Mouse (Mus musculus) urinary bladder, adult 2 months (tissue): ENCODE results near the gene Filip1. TPM values are rescaled to one million over a fixed set of nuclear protein-coding genes. Genes with fewer than 3 reads are reported as not detected.

Source experiments
- DNase-seq: peaks from one replicate; pipeline ENCODE4 v3.0.0; 2022; ENCODE audit warnings: low spot score
- polyA plus RNA-seq: library from polyadenylated mRNA; depleted of rRNA; stranded (reverse); fragments of >200 nt; gene quantifications from 2 replicates; pipeline ENCODE4 v1.2.3, GENCODE M21; 2012; rRNA removed

The Filip1 gene
- polyA plus RNA-seq, 1 experiment: 18.2 TPM

- no peak for DNase-seq
These were observed 245.6 kb downstream of the Filip1 start for GRCm38 (mm10) chr9:79766991-79767545.

- DNase-seq: no peak
These were observed 247.3 kb downstream of the Filip1 start for GRCm38 (mm10) chr9:79765329-79765728.

Other genes with a start within 250 kb of the Filip1 start
- 40.8 and 55.1 TPM in 2 replicates for gene Tmem30a, start 219.3 kb downstream of the Filip1 start, polyA plus RNA-seq
- 35.2 and 47.6 TPM in 2 replicates for gene Senp6, start 54.1 kb upstream of the Filip1 start, polyA plus RNA-seq
- 14.6 and 24.4 TPM in 2 replicates for gene Myo6, start 152.2 kb upstream of the Filip1 start, polyA plus RNA-seq